Mouse (Mus musculus): ENCODE results near the gene Pnp. TPM values are rescaled to one million over a fixed set of nuclear protein-coding genes. Genes with fewer than 3 reads are reported as not detected.
"Not testable (repeated sequence)": the region's sequence is repeated elsewhere in the genome, so short reads cannot be mapped to it uniquely, and the experiment has no call there.

The Pnp gene
- 179 and 257 TPM in 2 replicates for total RNA-seq (2014; fragmentation: Nextera tagmentation)
- 252 and 259 TPM in 2 replicates for total RNA-seq (2017)

- ATAC-seq (replicated peaks; ENCODE audit: poor library complexity, severe bottlenecking) = peak; percentile 88
Observed at GRCm38 (mm10) chr14:50930754-50931492, at the start of gene Pnp, which contains the start of gene Pip4p1. Gene Pnp, plus strand, starts transcription at chr14:50931082. Gene Pip4p1, minus strand, starts transcription at chr14:50930856.

- ATAC-seq (replicated peaks; ENCODE audit: poor library complexity, severe bottlenecking) = no peak
Observed at GRCm38 (mm10) chr14:50891621-50892020, 39.3 kb upstream of the Pnp start.

GRCm38 (mm10) chr14:50892091-50892490 is 38.8 kb upstream of the Pnp start:
- peak; percentile 29 for ATAC-seq (replicated peaks; ENCODE audit: poor library complexity, severe bottlenecking)

GRCm38 (mm10) chr14:50892541-50893459 is 38.1 kb upstream of the Pnp start:
- peak; percentile 61 for ATAC-seq (replicated peaks; ENCODE audit: poor library complexity, severe bottlenecking)

DNA sequence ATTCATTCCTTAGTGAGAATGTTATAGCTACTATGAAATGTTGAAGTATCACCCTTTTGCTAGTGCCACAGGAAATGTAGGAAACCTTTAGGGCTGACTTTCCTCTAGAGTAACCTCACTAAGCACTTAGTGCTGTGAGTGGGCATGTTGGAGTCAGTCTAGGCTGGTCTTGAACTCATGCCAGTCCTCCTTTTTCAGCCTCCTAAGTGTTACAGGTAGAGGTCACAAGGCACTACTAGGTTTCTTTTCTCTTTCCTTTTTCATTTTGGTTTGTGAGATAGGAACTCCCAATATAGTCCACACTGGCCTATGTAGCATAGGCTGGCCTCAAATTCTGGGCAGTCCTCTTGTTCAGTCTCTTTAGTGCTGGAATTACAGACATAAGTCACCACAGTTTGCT is 35.5 kb upstream of the Pnp start:
- no peak for ATAC-seq (replicated peaks; ENCODE audit: poor library complexity, severe bottlenecking)

GRCm38 (mm10) chr14:50895985-50896746 is 34.7 kb upstream of the Pnp start:
- peak; percentile 57 for ATAC-seq (replicated peaks; ENCODE audit: poor library complexity, severe bottlenecking)

DNA sequence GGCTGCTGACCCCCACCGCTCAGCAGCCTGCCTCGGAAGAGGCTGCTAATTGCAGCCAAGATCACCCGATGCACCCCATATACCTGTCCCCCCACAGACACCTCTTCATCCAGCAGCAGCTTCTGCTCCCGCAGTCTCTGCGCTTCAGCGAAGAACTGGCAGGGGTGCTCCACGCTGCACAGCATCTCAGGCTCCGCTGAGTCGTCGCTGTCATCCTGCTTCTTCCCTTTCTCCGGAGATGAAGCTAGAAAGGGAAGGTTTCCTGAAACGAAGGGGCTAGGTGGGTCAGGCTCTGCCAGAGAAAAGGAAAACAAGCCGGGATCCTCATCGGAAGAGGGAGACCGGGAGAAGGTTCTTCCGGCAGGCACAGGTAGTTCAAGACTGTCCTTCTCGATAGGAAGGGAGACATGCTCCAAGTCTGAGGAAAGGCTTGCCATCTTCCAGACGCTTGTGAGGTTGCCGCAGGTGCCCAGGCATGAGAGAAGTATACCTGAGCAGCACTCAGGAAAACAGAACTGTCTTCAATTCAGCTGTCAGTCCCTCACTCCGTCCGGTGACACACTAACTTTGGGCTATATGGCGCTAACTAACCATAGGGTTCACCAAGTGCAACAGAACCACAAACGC is 34.0 kb upstream of the Pnp start:
- no peak for ATAC-seq (replicated peaks; ENCODE audit: poor library complexity, severe bottlenecking)

- peak; percentile 32; the same call in 1 of the 2 replicates for ATAC-seq (replicated peaks; ENCODE audit: poor library complexity, severe bottlenecking)
Observed at GRCm38 (mm10) chr14:50897374-50897765, 33.5 kb upstream of the Pnp start, which contains the start of gene Klhl33. Gene Klhl33, minus strand, starts transcription at chr14:50897507.

- peak; percentile 54 for ATAC-seq (replicated peaks; ENCODE audit: poor library complexity, severe bottlenecking)
Observed at GRCm38 (mm10) chr14:50897992-50898391, 32.9 kb upstream of the Pnp start.

- ATAC-seq (replicated peaks; ENCODE audit: poor library complexity, severe bottlenecking) = peak; percentile 94
Observed at GRCm38 (mm10) chr14:50903973-50904827, 26.7 kb upstream of the Pnp start.

DNA sequence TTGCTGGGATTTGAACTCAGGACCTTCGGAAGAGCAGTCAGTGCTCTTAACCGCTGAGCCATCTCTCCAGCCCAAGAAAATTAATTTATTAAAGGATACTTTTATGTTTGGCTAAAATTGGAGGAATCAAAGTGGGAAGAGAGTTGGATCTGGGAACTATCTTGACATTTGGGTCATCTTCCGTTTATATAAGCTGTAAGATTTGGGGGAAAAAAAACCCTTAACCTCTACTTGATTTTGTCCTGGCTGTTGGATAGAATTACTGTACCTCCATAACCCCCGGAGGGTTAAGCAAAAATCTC is 26.1 kb upstream of the Pnp start:
- ATAC-seq (replicated peaks; ENCODE audit: poor library complexity, severe bottlenecking) = no peak

GRCm38 (mm10) chr14:50905327-50905726 is 25.6 kb upstream of the Pnp start:
- ATAC-seq (replicated peaks; ENCODE audit: poor library complexity, severe bottlenecking) = peak; percentile 72

- ATAC-seq (replicated peaks; ENCODE audit: poor library complexity, severe bottlenecking) = peak; percentile 28
Observed at GRCm38 (mm10) chr14:50908126-50908525, 22.8 kb upstream of the Pnp start.

GRCm38 (mm10) chr14:50911356-50911755 is 19.5 kb upstream of the Pnp start:
- no peak for ATAC-seq (replicated peaks; ENCODE audit: poor library complexity, severe bottlenecking)

DNA sequence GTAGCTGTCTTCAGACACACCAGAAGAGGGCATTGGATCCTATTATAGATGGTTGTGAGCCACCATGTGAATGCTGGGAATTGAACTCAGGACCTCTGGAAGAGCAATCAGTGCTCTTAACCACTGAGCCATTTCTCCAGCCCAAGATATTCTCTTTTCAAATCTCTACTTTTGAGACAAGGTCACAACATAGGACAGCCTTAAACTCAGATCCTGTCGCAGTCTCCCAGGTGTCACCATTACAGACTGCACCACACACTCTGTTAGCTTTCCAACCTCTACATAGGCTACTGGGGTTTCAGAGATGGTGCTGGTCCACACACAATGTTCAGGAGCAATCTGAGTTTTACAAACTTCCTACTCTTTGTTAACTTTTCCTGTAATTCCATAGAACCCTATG is 7.4 kb upstream of the Pnp start:
- not testable (repeated sequence) for ATAC-seq (replicated peaks; ENCODE audit: poor library complexity, severe bottlenecking)

DNA sequence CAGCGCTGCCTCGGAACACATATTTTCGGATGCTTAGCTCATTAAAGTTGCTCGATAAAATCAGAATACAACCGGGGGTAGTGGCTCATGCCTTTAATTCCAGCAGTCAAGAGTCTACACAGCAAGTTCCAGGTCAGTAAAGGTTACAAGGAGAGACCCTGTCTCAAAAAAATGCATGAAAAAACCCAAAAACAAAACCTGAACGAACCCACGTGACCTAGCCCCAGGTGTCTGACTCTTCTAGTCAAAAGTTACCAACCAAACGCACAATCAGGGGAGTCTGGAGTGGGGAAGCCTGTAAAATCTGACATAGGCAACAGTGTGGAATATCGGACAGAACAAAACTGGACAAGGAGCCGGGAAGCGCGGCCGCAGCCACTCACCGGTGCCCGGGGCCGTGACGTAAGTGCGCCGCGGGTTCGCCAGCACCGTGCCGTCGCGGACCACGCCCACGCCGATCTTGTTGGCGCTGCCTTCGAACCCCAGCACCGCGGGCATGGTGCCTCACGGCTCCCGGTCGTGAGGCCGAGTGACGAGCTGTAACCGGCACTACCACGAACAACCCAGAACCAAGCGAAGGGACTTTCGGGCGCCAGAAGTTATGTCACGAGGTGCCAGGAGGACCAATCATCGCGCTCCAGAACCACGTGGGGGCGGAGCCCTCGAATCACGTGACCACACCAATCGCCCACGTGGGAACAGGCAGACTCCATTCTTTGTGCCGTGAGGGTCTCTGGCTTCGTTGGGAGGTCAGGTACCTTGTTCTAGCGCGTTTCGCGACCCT is 6.4 kb upstream of the Pnp start, which contains the start of the genes Osgep and Apex1:
Gene Osgep, minus strand, starts transcription at position 613 of the 784 bp plus-strand sequence.
Gene Apex1, plus strand, starts transcription at position 688 of the 784 bp plus-strand sequence.
- ATAC-seq (replicated peaks; ENCODE audit: poor library complexity, severe bottlenecking) = peak; percentile 88

GRCm38 (mm10) chr14:50925111-50925920 is 5.6 kb upstream of the Pnp start:
- peak; percentile 21 for ATAC-seq (replicated peaks; ENCODE audit: poor library complexity, severe bottlenecking)
